Mouse (Mus musculus) intestine, embryonic 16.5 days (tissue): ENCODE measurements around the gene Vwa2. TPM values are rescaled to one million over a fixed set of nuclear protein-coding genes. Genes with fewer than 3 reads are reported as not detected.

Source experiments
- ATAC-seq: fragments of 200-750 bp; cut with Nextera tagmentation; 2 replicates; pipeline ENCODE4 v1.8.0; 2017; ENCODE audit warnings: moderate TSS enrichment, moderate library complexity
- H3K27ac ChIP-seq: fragments of 300-500 bp; sonication (generic); 2 replicates; pipeline ENCODE4 v1.5.1; 2014; ENCODE audit warnings: mild to moderate bottlenecking, low read length
- H3K27me3 ChIP-seq: fragments of 300-500 bp; sonication (generic); replicated peaks from 2 replicates; pipeline ENCODE4 v1.6.1; 2014; ENCODE audit warnings: low read length, control low read depth, mixed read lengths; ENCODE audit not compliant: control insufficient read depth, insufficient read depth
- H3K36me3 ChIP-seq: fragments of 300-500 bp; sonication (generic); 2 replicates; pipeline ENCODE4 v1.6.1; 2014; ENCODE audit warnings: low read length, control low read depth; ENCODE audit not compliant: control insufficient read depth, insufficient read depth
- H3K4me1 ChIP-seq: fragments of 300-500 bp; sonication (generic); 2 replicates; pipeline ENCODE4 v1.6.1; 2014; ENCODE audit warnings: low read length, control low read depth, mixed read lengths; ENCODE audit not compliant: control insufficient read depth, insufficient read depth
- H3K4me2 ChIP-seq: fragments of 300-500 bp; sonication (generic); 2 replicates; pipeline ENCODE4 v1.6.1; 2014; ENCODE audit warnings: low read depth, low read length, control low read depth
- H3K4me3 ChIP-seq: fragments of 300-500 bp; sonication (generic); 2 replicates; pipeline ENCODE4 v1.5.1; 2014; ENCODE audit warnings: mild to moderate bottlenecking, low read length
- H3K9ac ChIP-seq: fragments of 300-500 bp; sonication (generic); 2 replicates; pipeline ENCODE4 v1.6.1; 2014; ENCODE audit warnings: low read depth, low read length
- H3K9me3 ChIP-seq: fragments of 300-500 bp; sonication (generic); 2 replicates; pipeline ENCODE4 v1.6.1; 2016; ENCODE audit warnings: low read length, control low read depth; ENCODE audit not compliant: control insufficient read depth
- WGBS: fragments of 180-500 bp; shearing (Covaris S2); extraction: QIAGEN DNeasy Blood & Tissue Kit; methylation state at CpG from one replicate; pipeline ENCODE4 v1.1.7; 2014; 5-methylcytosine and 5-hydroxymethylcytosine counted together
- polyA plus RNA-seq: library from polyadenylated mRNA; unstranded; fragments of >200 nt; fragmentation: Nextera tagmentation; extraction: Ambion mirVana; gene quantifications from 2 replicates; pipeline ENCODE4 v1.2.1, GENCODE M21; 2015

Gene Vwa2
- polyA plus RNA-seq, 1 experiment from 2014 or later = 0.43 TPM

GRCm38 (mm10) chr19:56950818-56951217 lies 76.8 kb downstream of the Vwa2 start:
- 79% methylated on average over 7 of the region's 7 CpGs for WGBS
- Histone ChIP-seq H3K9me3 (no peaks in the 10 kb centered on the region), H3K9ac (no peak overlapping the region), H3K27me3 (no peaks in the 10 kb centered on the region), H3K36me3 (no peaks in the 10 kb centered on the region), H3K27ac (no peak overlapping the region), H3K4me2 (no peak overlapping the region), H3K4me3 (no peak overlapping the region), H3K4me1 (peaks cover 22% of the 10 kb centered on the region; the same call in 1 of the 2 replicates)
- ATAC-seq = no peak

DNA sequence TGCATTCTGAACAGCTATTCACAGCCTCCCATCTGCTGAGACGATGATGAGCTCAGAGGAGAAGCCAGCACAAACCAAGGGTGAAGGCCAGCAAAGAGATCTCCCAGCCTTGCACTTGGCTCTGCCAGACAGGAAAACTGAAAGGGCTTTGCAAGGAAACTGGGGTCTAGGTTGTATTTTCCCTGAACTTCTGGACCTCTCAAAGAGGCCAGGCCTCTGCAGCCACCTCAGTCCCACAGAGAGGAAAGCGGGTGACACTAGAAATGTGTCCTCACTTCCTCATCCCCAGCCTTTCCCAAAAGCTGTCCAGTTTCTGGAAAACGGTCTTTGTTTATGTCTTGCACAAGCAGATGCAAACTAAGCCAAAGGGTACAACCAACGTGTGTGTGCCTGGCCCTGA lies 79.8 kb downstream of the Vwa2 start:
- H3K27me3 ChIP-seq = no peaks in the 10 kb centered on the region
- H3K9ac ChIP-seq = no peak overlapping the region
- no peaks in the 10 kb centered on the region for H3K9me3 ChIP-seq
- no peak overlapping the region for H3K4me3 ChIP-seq
- H3K4me2 ChIP-seq = no peak overlapping the region
- peaks cover 34% of the 10 kb centered on the region for H3K4me1 ChIP-seq
- no peaks in the 10 kb centered on the region for H3K36me3 ChIP-seq
- peak overlapping the region; percentile 41; the same call in 1 of the 2 replicates for H3K27ac ChIP-seq
- no peak for ATAC-seq
- 61% methylated on average over 4 of the region's 4 CpGs for WGBS

GRCm38 (mm10) chr19:56954857-56955256 lies 80.8 kb downstream of the Vwa2 start:
- no peak overlapping the region for H3K4me3 ChIP-seq
- H3K36me3 ChIP-seq = no peaks in the 10 kb centered on the region
- peaks cover 38% of the 10 kb centered on the region for H3K4me1 ChIP-seq
- no peak overlapping the region for H3K4me2 ChIP-seq
- no peak overlapping the region for H3K27ac ChIP-seq
- WGBS = 86% methylated on average over 13 of the region's 13 CpGs
- no peaks in the 10 kb centered on the region for H3K9me3 ChIP-seq
- H3K27me3 ChIP-seq = no peaks in the 10 kb centered on the region
- no peak overlapping the region for H3K9ac ChIP-seq
- ATAC-seq = no peak

DNA sequence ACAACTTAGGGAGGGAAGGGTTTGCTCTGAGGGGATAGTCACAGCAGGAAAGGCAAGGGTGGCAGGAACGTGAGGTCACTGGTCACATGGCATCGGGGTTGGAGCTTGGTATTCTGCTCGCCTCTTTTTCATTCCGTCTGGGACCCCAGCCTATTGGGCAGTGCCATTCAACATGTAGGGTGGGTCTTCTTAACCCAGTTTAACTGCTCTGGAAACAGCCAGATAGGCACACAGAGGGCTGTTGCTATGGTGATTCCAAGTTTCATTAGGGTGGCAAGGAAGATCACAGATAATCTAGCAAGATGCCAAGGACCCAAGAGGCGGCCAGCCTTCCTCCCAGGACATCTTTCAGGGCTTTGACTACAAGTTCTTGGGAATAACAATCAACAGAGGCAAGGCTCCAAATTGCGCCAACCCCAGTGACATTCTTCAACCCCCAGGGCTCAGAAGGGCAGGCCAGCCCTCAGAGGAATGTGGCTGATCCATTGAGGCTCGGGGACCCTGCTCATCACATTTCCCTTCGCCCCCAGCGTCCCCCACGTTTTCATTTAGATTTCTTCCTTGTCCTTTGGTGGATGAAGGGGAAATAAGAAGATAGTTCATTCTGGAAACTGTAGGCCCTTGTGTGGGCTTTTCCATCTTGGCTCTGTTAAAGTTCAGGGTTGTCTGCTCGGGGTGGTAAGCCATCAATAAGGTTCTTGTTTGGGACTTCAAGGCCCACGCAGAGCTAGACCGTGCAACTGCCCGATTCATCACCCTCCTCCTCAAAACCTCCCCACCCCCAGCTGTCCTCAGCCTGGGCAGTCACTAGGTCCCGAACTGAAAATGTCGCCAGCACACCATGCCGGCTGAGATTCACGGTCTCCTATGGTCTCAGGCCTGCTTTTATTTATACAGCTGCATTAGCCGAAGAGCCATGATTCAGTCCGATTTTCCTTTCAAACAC lies 81.8 kb downstream of the Vwa2 start:
- ATAC-seq = no peak
- H3K9ac ChIP-seq = no peak overlapping the region
- no peak overlapping the region for H3K4me3 ChIP-seq
- H3K4me1 ChIP-seq = peaks cover 36% of the 10 kb centered on the region
- no peak overlapping the region for H3K4me2 ChIP-seq
- H3K27me3 ChIP-seq = no peaks in the 10 kb centered on the region
- WGBS = 71% methylated on average over 20 of the region's 20 CpGs
- no peaks in the 10 kb centered on the region for H3K36me3 ChIP-seq
- no peaks in the 10 kb centered on the region for H3K9me3 ChIP-seq
- H3K27ac ChIP-seq = no peak overlapping the region; the same call in 1 of the 2 replicates

DNA sequence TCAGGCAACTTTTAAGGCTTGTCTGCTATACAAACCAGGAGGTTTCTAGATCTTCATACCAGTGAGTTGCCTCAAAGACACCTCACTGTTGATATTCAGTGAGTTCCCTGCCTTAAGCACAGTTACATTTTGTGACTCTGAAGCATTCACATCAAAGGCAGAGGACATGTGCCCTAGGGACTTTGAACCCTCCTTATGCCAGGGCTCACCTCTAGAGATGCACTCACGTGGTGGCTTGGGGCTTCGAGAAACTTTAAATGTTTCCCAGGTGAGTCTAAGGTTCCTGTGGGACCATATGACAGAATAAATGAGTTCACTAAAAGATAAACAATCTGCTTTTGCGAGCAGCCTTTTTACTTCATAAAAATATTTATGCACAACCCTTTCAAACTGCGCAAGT lies 84.0 kb downstream of the Vwa2 start:
- ATAC-seq = 0 out of 2 replicates have a peak, but pooled peaks have one; percentile 26
- Histone ChIP-seq H3K4me2 (no peak overlapping the region), H3K9ac (no peak overlapping the region), H3K27ac (peak overlapping the region; percentile 40), H3K4me1 (peaks cover 36% of the 10 kb centered on the region), H3K4me3 (no peak overlapping the region), H3K9me3 (no peaks in the 10 kb centered on the region), H3K27me3 (no peaks in the 10 kb centered on the region), H3K36me3 (no peaks in the 10 kb centered on the region)
- 44% methylated on average over 4 of the region's 4 CpGs for whole genome bisulfite sequencing

DNA sequence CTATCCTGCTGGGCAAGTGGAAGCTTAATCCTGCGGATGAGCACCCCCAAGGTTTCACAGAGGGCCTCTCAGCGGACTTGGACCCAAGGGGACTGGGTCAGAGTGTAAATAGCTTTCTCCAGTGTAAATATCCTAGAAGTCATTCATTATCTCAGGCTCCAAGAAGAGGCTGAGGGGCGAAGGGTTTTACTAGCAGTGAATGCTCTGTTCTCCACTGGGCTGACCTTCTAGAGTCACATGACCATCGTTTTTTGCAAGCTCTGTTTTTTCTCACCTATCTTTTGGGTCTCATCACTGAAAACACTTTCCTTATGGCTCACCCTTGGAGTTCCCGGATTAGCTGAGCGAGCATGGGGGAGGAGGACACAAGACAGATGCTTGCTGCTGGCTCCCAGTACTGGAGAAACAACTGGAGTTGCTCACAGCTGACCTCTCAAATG lies 84.6 kb downstream of the Vwa2 start:
- 17% methylated on average over 6 of the region's 6 CpGs for whole genome bisulfite sequencing
- peak overlapping the region; percentile 69 for H3K27ac ChIP-seq
- no peak overlapping the region for H3K9ac ChIP-seq

GRCm38 (mm10) chr19:56959057-56959456 lies 85.0 kb downstream of the Vwa2 start:
- Histone ChIP-seq H3K27ac (peak overlapping the region; percentile 69), H3K36me3 (no peaks in the 10 kb centered on the region), H3K4me1 (peaks cover 31% of the 10 kb centered on the region), H3K4me2 (no peak overlapping the region), H3K27me3 (no peaks in the 10 kb centered on the region), H3K9me3 (no peaks in the 10 kb centered on the region), H3K4me3 (no peak overlapping the region), H3K9ac (no peak overlapping the region)
- ATAC-seq = peak; percentile 2; the same call in 1 of the 2 replicates
- WGBS = 77% methylated on average over 2 of the region's 2 CpGs

More for the DNA sequence above, 84.6 kb downstream of the Vwa2 start:
- Histone ChIP-seq H3K4me2 (no peak overlapping the region), H3K4me3 (no peak overlapping the region), H3K4me1 (peaks cover 35% of the 10 kb centered on the region), H3K36me3 (no peaks in the 10 kb centered on the region), H3K9me3 (no peaks in the 10 kb centered on the region), H3K27me3 (no peaks in the 10 kb centered on the region)
- ATAC-seq = peak; percentile 72

DNA sequence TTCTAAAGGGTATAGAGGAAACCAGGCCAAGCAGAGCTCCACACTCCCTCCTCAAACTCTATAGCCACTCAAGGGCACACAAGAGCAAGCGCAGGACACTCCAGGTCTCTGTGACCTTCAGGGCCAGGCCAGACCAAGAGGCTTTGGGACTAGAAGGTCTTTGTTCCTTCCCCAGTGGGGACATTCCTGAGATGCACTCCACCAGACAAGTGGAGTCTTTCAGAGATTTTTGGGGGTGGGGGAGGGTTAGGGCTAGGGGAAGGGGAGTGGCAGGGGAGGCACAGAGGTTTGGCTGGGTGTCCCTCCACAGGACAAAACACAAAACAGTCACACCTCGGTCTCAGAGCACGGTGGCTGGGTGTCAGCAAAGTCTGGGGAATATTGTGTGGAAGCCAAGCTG lies 85.6 kb downstream of the Vwa2 start:
- H3K9ac ChIP-seq = no peak overlapping the region
- no peak overlapping the region for H3K4me2 ChIP-seq
- no peak for ATAC-seq
- H3K4me1 ChIP-seq = peaks cover 30% of the 10 kb centered on the region
- H3K27me3 ChIP-seq = no peaks in the 10 kb centered on the region
- H3K36me3 ChIP-seq = no peaks in the 10 kb centered on the region
- WGBS = 64% methylated on average over 3 of the region's 3 CpGs
- no peak overlapping the region for H3K4me3 ChIP-seq
- peak overlapping the region; percentile 69 for H3K27ac ChIP-seq
- no peaks in the 10 kb centered on the region for H3K9me3 ChIP-seq
